Mouse (Mus musculus): Measurements from ENCODE around the gene Nasp.
"Not testable (repeated sequence)": the region's sequence is repeated elsewhere in the genome, so short reads cannot be mapped to it uniquely, and the experiment has no call there.

The Nasp gene

GRCm38 (mm10) chr4:116627722-116628662 lies at the start of gene Nasp:
Gene Nasp (minus strand): TSS chr4:116627941.
- peak; percentile 72 to 77 for DNase-seq (ENCODE audit: low spot score in 2 of 2)

- no peak for DNase-seq (ENCODE audit: low spot score in 2 of 2)
Measured at GRCm38 (mm10) chr4:116676027-116676426, 48.3 kb upstream of the Nasp start.

DNA sequence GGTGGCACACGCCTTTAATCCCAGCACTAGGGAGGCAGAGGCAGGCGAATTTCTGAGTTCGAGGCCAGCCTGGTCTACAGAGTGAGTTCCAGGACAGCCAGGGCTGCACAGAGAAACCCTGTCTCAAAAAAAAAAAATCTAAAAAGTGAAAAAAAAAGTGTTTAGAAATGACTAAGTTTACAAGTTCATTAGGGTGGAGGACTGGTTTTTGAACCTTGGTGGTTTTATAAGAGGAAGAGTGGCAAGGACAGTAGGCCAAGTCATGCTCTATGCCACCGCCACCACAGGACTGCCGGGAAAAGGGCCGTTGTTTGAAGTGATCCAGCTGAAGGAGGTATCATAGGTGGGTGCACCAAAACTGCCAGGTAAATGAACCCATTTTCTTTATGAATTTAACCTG lies 47.0 kb upstream of the Nasp start:
- not testable (repeated sequence) for DNase-seq (ENCODE audit: low spot score in 2 of 2)

- peak; percentile 41 to 76 for DNase-seq (ENCODE audit: low spot score in 2 of 2)
Measured at GRCm38 (mm10) chr4:116672785-116673184, 45.0 kb upstream of the Nasp start.

- no peak for DNase-seq (ENCODE audit: low spot score in 2 of 2)
Measured at GRCm38 (mm10) chr4:116669291-116669690, 41.5 kb upstream of the Nasp start.

GRCm38 (mm10) chr4:116668145-116668544 lies 40.4 kb upstream of the Nasp start:
- no peak for DNase-seq (ENCODE audit: low spot score in 2 of 2)

DNA sequence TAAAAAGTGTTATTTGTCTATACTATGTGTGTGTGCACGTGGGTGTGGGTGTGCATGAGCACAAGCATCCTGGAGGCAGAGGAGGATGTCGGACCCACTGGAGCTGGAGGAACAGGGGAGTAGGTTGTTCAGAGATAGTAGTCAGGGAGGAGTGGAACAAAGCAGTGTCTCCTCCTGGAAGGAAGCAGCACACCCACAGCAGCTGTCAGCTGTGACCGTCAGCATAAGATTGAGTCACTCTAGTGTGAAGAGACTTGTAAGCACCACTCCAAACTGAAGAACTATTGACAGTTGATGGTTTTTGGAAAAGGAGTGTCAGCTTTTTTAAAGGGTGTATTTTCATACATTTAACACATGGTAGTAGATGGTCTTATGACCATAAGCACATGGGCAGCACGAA lies 38.9 kb upstream of the Nasp start:
- DNase-seq (ENCODE audit: low spot score in 2 of 2), result no peak

GRCm38 (mm10) chr4:116661998-116662397 lies 34.3 kb upstream of the Nasp start:
- DNase-seq (ENCODE audit: low spot score in 2 of 2), result no peak

GRCm38 (mm10) chr4:116660829-116661228 lies 33.1 kb upstream of the Nasp start:
- no peak for DNase-seq (ENCODE audit: low spot score in 2 of 2)

DNA sequence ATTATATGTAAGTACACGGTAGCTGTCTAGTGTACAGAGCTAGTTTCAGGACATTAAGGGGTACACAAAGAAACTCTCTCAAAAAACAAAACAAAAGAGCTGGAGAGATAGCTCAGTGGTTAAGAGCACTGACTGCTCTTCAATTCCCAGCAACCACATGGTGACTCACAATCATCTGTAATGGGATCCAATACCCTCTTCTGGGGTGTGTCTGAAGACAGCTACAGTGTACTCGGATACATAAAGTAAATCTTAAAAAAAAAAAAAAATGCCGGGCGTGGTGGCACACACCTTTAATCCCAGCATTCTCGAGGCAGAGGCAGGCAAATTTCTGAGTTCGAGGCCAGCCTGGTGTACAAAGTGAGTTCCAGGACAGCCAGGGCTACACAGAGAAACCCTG lies 32.2 kb upstream of the Nasp start:
- DNase-seq (ENCODE audit: low spot score in 2 of 2), result not testable (repeated sequence)

DNA sequence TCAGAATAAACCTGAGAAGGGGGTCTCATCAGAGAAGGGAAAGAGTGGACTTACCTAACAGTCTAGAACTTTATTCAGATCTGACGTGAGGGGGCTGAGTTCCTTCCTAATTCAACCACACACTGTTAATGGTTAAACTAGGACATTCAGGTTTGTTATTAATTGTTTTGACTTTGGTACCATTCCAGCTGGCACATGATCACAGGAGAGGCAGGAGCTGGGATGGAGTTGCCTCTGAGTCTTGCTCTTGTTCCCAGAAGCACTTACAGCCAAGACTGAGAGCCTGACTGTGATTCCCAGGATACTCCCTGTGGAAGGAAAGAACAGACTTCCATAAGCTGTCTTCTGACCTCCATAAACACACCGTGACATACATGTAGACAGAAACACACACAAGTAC lies 31.7 kb upstream of the Nasp start:
- DNase-seq (ENCODE audit: low spot score in 2 of 2), result no peak

DNA sequence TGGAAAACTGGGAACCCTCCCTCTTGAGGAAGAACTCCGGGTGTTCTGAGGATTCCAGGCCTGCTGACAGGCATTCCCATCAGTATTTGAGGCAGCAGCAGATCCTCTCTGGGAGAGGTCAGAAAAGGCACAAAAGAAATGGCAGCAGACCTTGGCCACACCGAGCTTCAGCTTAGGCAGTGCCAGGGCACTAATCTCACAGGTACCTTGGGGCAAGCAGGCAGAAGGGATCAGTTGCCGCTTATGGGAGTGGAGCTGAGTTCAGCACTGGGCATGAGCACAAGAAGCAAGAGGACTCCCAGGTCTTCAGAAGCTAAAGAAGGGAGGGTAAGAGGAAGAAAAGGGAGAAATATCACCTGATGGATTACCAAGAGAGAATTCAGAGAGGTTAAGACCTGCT lies 30.2 kb upstream of the Nasp start:
- no peak for DNase-seq (ENCODE audit: low spot score in 2 of 2)

GRCm38 (mm10) chr4:116655658-116656057 lies 27.9 kb upstream of the Nasp start:
- no peak for DNase-seq (ENCODE audit: low spot score in 2 of 2)

DNA sequence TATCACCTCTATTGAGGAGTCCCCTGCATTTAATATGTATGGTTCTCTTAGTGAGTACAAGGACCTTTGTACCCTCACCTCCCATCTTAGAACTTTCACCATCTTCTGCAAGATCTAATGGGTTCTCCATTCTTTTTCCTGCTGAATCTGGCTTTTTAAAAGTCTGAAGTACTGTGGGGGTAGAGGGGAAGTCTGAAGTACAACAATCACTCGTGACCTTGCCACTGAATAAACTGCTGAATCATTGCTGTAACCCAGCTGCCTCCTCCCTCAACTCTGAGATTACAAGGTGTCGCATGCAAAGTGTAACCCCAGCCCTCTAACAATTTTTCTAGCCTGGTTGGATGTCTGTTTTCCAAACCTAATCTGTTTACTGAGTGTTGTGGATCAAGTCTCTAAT lies 27.4 kb upstream of the Nasp start:
- DNase-seq (ENCODE audit: low spot score in 2 of 2), result no peak

DNA sequence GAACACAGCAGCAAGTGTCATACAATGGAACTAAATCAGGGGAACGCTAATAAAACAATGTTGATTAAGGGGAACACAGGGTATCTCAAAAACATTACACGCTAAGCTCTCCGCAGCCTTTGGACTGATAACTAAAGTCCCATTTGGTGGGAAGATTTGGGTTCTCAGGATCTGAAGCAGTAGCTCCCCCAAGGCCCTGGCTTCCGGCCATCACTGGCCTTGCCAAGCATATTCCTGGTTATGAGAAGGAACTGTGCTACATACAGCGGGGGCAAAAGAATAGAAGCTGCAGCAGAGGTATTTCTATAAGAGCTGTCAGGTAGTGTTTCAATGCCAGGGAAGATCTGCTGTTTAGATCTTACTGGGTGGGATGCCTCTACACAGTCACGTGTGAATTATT lies 25.5 kb upstream of the Nasp start:
- no peak for DNase-seq (ENCODE audit: low spot score in 2 of 2)

DNA sequence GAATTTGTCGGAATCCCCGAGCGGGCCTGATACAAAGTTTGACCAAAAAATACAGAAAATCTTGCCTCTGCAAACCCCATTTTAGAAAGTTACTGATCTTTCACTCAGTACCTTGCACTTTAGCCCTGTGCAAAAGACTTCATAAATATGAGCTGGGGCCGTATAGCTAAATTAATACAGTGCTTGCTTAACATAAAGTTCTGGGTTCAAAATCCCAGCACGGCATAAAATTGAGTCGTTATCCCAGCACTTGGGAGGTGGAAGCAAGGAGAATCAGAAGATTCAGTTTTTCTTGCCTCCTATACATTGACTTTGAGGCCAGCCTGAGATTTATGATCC lies 24.0 kb upstream of the Nasp start:
- no peak for DNase-seq (ENCODE audit: low spot score in 2 of 2)

GRCm38 (mm10) chr4:116650924-116651796 lies 23.4 kb upstream of the Nasp start, which contains the start of gene Akr1a1:
Gene Akr1a1 (minus strand): TSS chr4:116651680.
- DNase-seq (ENCODE audit: low spot score in 2 of 2), result peak; percentile 91

DNA sequence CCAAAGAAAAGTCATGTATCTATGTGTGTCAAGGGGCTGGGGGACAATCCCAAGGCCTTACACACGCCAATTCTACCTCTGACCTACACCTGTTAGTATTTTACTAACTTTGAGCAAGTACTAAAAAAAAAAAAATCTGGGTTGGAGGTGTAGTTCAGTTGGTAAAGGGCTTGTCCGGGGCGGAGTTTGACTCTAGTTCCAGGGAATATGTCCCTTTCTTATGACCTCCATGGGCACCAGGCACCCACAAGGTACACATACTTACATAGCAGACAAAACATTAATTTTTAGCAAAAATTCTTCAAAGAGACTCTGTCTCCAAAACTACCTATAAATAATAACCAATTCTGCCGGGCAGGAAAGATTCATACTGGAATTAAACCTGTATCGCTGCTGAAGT lies 22.6 kb upstream of the Nasp start:
- no peak for DNase-seq (ENCODE audit: low spot score in 2 of 2)

DNA sequence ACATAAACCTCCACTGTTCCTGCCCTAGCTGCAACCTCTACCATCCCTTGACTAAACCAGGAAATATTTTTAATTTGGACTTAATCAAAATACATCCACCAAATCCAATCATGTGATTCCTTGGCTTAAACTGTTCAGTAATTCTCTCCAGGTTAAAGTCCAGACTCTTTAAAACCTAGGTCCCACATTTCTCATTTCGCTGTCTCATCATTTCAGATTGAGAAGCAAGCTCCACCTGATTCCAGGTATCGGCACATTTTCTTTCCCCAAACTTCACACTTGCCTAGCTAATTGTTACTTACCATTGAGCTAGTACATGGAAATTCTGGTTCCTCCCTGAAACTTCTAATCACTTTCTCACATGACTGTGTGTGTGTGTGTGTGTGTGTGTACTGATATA lies 21.7 kb upstream of the Nasp start:
- DNase-seq (ENCODE audit: low spot score in 2 of 2), result no peak

GRCm38 (mm10) chr4:116645624-116646023 lies 17.9 kb upstream of the Nasp start:
- DNase-seq (ENCODE audit: low spot score in 2 of 2), result no peak

- DNase-seq (ENCODE audit: low spot score in 2 of 2), result no peak
Measured at GRCm38 (mm10) chr4:116644326-116644725, 16.6 kb upstream of the Nasp start.

- no peak for DNase-seq (ENCODE audit: low spot score in 2 of 2)
Measured at GRCm38 (mm10) chr4:116642071-116642470, 14.3 kb upstream of the Nasp start.

GRCm38 (mm10) chr4:116638821-116639220 lies 11.1 kb upstream of the Nasp start:
- DNase-seq (ENCODE audit: low spot score in 2 of 2), result no peak
